Mouse (Mus musculus) left cerebral cortex, postnatal 14 days (tissue): Measurements from ENCODE around the gene Mtmr12. TPM values are rescaled to one million over a fixed set of nuclear protein-coding genes. Genes with fewer than 3 reads are reported as not detected.
"Not testable (repeated sequence)": the region's sequence is repeated elsewhere in the genome, so short reads cannot be mapped to it uniquely, and the experiment has no call there.

Experiments
- DNase-seq, 2 experiments: peaks; one replicate each; pipeline ENCODE4 v3.0.0; 2021 to 2022; ENCODE audit warnings: low spot score in 2 of 2, mixed read lengths in 1 of 2
- intact Hi-C: fragments of 180-260 bp; cut with DNase I; formaldehyde crosslinking; loops from one replicate; pipeline ENCODE4 v1.15.1; 2025
- long read RNA-seq, 2 experiments: library from polyadenylated mRNA; stranded (forward); transcript quantifications; one replicate each; pipeline ENCODE4 v2.0.0; 2021
- total RNA-seq, 2 experiments: library from RNA; stranded (reverse); gene quantifications; 2 replicates each; pipeline ENCODE4 v1.2.3; 2021

The Mtmr12 gene
- total RNA-seq, result 10 to 100 TPM; 20.4 to 31.3 TPM
- long read RNA-seq, experiment 1, full-length matches to known transcripts, result 11 of 19 reads
- long read RNA-seq, experiment 1, partial matches to known transcripts, result 4 of 19 reads
- long read RNA-seq, experiment 1, other reads (novel, unspliced or antisense), result 4 of 19 reads
- long read RNA-seq, experiment 2, full-length matches to known transcripts, result 16 of 21 reads
- long read RNA-seq, experiment 2, partial matches to known transcripts, result 0 of 21 reads
- long read RNA-seq, experiment 2, other reads (novel, unspliced or antisense), result 5 of 21 reads

GRCm38 (mm10) chr15:12204319-12205159, at the start of gene Mtmr12:
Mtmr12 (plus strand) TSS chr15:12205028.
- peak; percentile 99 to 100 for DNase-seq
- intact Hi-C loops, result loop anchor here (5.0 kb wide), 1 partner anchor 43 kb away; no protein-coding TSS in a partner anchor

- intact Hi-C loops, result no loop called here
- DNase-seq, result no peak
Observed at GRCm38 (mm10) chr15:12178126-12178525, 26.7 kb upstream of the Mtmr12 start.

DNA sequence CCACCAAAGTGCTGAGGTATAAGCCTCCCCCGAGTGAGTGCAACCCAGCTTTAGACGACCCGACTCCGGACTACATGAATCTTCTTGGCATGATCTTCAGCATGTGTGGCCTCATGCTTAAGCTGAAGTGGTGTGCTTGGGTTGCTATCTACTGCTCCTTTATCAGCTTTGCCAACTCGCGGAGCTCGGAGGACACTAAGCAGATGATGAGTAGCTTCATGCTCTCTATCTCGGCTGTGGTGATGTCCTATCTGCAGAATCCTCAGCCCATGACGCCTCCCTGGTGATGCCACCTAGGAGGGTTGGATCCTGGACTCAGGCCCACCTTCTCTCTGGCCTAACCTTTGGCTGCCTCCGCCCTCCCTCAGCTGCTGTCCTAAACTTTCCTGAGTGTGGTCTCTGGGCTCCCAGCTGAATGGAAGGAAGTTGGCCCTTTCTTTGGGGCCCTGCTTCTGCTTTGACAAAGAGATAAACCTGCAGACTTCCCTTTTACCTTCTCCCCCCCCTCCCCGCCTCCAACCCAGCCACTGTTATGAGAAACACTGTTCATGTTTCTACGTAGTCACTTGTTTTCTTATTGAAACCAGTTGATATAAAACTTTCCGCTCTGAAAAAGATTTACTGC, 23.5 kb upstream of the Mtmr12 start:
- DNase-seq, intact Hi-C loops: not testable (repeated sequence)

- DNase-seq, result no peak
- intact Hi-C loops, result no loop called here
Observed at GRCm38 (mm10) chr15:12193880-12194816, 10.7 kb upstream of the Mtmr12 start.

- intact Hi-C loops, result no loop called here
- no peak for DNase-seq
Observed at GRCm38 (mm10) chr15:12194817-12195735, 9.8 kb upstream of the Mtmr12 start.

- intact Hi-C loops, result no loop called here
- no peak for DNase-seq
Observed at GRCm38 (mm10) chr15:12195966-12196365, 8.9 kb upstream of the Mtmr12 start.

DNA sequence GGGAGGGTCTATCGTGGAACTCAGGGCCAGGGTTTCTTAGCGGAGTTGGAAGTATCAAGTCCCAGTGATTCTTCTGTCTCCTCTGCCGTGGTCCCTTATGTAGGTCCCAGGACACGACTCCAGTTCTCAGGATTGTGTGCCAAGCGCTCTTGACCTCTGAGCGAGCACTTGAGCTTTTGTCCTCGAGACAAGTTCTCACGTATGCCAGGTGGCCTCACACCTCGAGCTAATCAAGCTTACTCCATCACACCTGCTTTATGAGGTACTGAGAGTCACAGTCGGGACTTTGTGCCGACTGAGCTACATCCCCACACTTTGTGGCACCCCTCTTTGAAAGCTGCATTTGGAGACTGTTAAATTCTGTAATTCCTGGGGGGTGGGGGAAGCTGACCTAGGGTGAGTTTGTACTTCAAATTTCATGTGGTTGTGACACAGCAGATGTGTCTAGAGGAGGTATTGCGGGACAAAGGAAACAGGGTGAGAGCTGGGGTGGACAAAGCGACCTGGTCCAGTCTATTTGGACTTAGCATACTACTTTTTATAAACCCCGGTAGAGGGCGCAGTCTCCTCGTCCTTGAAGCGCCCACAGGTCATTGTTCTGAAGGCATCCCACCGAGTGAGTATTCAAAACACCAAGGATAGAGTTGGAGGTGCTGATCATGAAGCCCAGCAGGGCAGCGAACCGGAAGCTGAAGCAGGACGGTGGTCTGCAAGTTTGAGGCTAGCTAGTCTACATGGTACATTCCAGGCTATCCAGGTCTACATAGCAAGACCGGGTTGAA, 8.2 kb upstream of the Mtmr12 start:
- peak; percentile 59 to 75 for DNase-seq
- intact Hi-C loops, result loop anchor here (1.0 kb wide), 1 partner anchor 72 kb away; no protein-coding TSS in a partner anchor

- intact Hi-C loops, result loop anchor here (1.0 kb wide), 1 partner anchor 71 kb away; no protein-coding TSS in a partner anchor
- DNase-seq, result no peak
Observed at GRCm38 (mm10) chr15:12197361-12197760, 7.5 kb upstream of the Mtmr12 start.

GRCm38 (mm10) chr15:12200021-12200420, 4.8 kb upstream of the Mtmr12 start:
- intact Hi-C loops, result no loop called here
- DNase-seq, result no peak

- intact Hi-C loops, result no loop called here
- DNase-seq, result no peak
Observed at GRCm38 (mm10) chr15:12201856-12202255, 3.0 kb upstream of the Mtmr12 start.

DNA sequence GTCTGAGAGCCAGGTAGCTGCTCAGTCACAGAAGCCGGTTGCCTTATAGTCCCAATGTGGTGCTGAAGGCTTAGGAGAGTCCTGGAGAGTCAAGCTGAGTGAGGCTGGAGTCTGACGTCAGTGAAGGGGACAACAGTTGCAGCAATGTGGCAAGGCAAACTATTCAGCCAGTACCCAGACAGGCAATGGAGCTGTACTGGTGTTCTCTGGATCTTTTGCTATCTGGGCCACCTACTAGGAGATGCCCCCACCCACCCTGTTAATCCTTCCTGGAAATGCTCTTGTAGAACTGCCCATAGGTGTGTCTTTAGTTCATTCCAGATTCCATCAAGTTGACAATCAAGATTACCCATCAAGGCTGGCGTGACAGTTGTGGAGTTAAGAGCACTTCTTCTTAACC, 2.4 kb upstream of the Mtmr12 start:
- no peak for DNase-seq
- intact Hi-C loops, result no loop called here

GRCm38 (mm10) chr15:12203008-12203407, 1.8 kb upstream of the Mtmr12 start:
- intact Hi-C loops, DNase-seq: not testable (repeated sequence)

DNA sequence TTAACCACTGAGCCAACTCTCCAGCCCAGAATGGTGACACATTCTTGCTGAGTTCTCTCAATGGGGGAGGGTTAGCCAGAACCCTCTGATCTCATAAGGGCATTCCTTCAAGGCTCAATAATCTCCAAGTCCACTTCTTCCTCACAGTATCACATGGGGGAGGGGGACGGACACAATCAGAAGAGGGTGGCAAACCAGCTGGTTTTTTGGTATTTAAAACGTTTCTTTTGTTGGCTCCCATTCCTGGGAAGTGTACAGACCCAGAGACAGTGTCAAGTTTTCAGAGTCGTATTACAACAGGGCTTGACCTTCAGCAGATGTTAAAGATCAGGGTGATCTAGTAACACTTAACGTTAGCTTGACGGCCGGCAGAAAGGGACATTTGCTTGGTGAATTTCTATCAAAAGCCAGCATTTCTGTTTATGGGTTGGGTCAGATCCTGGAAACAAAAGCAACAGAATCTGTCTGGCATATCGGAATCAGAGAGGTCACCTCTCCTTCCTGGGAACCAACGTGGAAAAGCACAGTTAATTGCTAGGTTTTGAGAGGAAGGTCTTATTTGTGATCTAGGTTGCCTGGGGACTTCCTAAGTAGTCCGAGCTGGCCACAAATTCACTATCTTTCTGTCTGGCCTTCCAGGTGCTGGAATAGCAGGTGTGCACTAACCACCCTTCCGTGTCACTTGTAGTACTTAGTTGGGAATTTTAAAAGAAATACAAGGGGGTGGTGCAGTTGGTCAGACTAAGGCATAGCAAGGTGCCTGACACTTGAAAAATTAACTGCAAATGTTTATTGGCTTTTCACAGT, 1.1 kb upstream of the Mtmr12 start:
- no peak for DNase-seq
- intact Hi-C loops, result no loop called here

DNA sequence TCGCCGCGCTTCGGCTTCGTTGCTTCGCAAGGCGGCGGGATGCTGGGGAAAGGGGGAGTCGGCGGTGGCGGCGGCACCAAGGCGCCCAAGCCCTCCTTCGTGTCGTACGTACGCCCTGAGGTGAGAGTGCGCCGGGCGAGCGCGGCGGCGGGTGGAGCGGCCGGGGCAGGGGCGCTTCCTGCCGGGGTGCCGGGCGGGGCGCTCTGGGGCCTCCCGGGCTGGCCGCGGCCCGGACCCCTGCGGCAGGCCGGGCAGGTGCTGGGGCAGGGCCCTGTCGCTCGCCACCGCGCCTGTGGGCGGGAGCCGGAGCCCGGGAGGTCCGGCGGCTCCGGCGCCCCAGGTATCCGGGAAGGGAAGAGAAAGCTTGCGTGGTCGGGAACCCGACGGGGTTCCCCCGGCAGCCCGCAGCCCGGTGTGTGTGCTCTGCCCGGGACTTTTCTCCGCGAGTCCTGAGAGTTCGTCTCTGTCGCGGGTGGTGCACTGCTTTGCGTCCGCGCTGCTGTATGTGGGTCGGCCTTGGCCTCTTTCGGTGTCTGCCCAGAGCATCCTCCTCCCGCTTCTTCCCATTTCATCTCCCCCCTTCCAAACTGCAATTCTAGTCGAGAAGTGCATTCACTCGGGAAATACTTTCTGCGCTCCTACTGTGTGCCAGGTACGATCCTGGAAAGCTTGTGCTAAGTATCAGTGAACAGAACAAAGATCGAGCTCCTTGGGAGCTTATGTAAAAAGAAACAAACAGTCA, 503 bp downstream of the Mtmr12 start:
- DNase-seq, result no peak
- intact Hi-C loops, result loop anchor here (5.0 kb wide), 1 partner anchor 42 kb away; no protein-coding TSS in a partner anchor

DNA sequence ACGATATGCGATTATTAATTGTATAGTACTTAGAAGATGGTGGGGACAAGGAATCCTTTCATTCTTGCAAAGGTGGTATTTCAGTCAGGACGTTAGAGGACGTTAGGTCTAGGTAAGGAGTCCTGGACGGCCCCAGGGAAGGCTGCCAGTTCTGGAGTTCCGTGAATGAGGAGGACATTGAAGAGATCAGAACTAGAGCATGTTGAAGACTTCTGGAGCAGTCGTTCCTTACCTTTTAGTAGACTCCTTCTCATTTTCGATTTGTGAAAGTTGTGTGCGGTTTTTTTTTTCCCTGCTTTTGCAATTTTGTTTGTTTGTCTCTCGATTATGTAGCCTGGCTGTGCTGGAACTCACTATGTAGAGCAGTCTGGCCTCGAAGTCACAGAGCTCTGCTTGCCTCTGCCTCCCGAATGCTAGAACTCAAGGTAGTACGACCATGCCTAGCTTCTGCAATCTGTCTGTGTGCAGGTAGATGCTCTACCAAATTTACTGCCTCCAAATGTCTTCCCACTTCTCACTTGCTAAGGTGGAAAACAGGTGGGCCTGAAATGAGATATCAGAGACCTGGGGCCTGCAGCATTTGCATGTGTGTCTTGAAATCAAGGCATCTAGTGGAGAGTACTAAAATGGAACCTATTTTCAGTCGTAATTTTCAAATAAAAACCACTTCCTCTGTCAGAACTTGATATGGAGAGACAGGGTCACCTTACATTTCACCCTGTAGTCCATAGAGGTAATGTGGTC, 1.2 kb downstream of the Mtmr12 start:
- intact Hi-C loops, result loop anchor here (5.0 kb wide), 1 partner anchor 41 kb away; no protein-coding TSS in a partner anchor
- no peak for DNase-seq
